Mouse (Mus musculus): ENCODE measurements around the gene Grm1. TPM values are rescaled to one million over a fixed set of nuclear protein-coding genes. Genes with fewer than 3 reads are reported as not detected.

Gene Grm1
- polyA plus RNA-seq, 1 experiment from 2014 or later: not detected

- Histone ChIP-seq H3K4me2 (ENCODE audit: low read length) (no peak overlapping the region), H3K4me3 (ENCODE audit: low read depth, low read length) (no peak overlapping the region), H3K27ac (ENCODE audit: low read depth) (no peak overlapping the region), H3K36me3 (ENCODE audit: control insufficient read depth, insufficient read depth, low read length) (no peaks in the 10 kb centered on the region), H3K9me3 (ENCODE audit: control insufficient read depth, low read length) (no peaks in the 10 kb centered on the region), H3K9ac (ENCODE audit: low read length) (no peak overlapping the region), H3K27me3 (replicated peaks; ENCODE audit: control insufficient read depth, insufficient read depth, low read length) (no peaks in the 10 kb centered on the region), H3K4me1 (replicated peaks; ENCODE audit: control insufficient read depth, insufficient read depth, low read length) (no peaks in the 10 kb centered on the region)
- ATAC-seq (replicated peaks; ENCODE audit: low FRiP score, low TSS enrichment, low read depth): no peak
- WGBS: 86% methylated on average over 4 of the region's 4 CpGs
- no peak for DNase-seq (ENCODE audit: low spot score)
These were observed 425.5 kb downstream of the Grm1 start for GRCm38 (mm10) chr10:10656621-10657020.

DNA sequence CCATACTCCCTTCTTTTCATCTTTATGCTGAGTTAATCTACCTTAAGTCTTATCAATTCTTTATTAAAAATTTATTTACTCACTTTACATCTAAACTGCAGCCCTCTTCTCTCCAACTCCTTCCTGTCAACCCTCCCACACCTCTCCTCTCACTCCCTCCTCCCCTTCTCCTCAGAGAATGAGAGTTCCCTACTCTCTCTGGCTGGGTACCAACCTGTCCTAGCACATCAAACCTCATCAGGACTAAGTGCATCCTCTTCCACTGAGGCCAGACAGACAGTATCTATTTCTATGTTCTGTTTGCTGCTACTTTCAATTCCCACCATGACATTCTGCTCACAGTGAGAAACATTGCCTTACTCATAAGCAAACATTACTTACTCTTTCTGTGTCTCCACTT, 426.2 kb downstream of the Grm1 start:
- Histone ChIP-seq H3K4me1 (replicated peaks; ENCODE audit: control insufficient read depth, insufficient read depth, low read length) (no peaks in the 10 kb centered on the region), H3K9ac (ENCODE audit: low read length) (no peak overlapping the region), H3K9me3 (ENCODE audit: control insufficient read depth, low read length) (no peaks in the 10 kb centered on the region), H3K27me3 (replicated peaks; ENCODE audit: control insufficient read depth, insufficient read depth, low read length) (no peaks in the 10 kb centered on the region), H3K27ac (ENCODE audit: low read depth) (no peak overlapping the region), H3K4me3 (ENCODE audit: low read depth, low read length) (no peak overlapping the region), H3K4me2 (ENCODE audit: low read length) (no peak overlapping the region), H3K36me3 (ENCODE audit: control insufficient read depth, insufficient read depth, low read length) (no peaks in the 10 kb centered on the region)
- ATAC-seq (replicated peaks; ENCODE audit: low FRiP score, low TSS enrichment, low read depth): no peak
- DNase-seq (ENCODE audit: low spot score): no peak

Other genes with a start within 250 kb of the Grm1 start
- 20.6 and 24.1 TPM in 2 replicates for gene Shprh, start 67.1 kb upstream of the Grm1 start, polyA plus RNA-seq (2014; fragmentation: Nextera tagmentation; extraction: Ambion mirVana)
- 23.1 and 26.7 TPM in 2 replicates for gene Fbxo30, start 199.0 kb upstream of the Grm1 start, polyA plus RNA-seq (2014; fragmentation: Nextera tagmentation; extraction: Ambion mirVana)

Measured in intestine, embryonic 14.5 days (tissue).